Mouse (Mus musculus) skeletal muscle tissue, postnatal 0 days (tissue): ENCODE results near the gene 1700017N19Rik. TPM values are rescaled to one million over a fixed set of nuclear protein-coding genes. Genes with fewer than 3 reads are reported as not detected.

Source experiments
- polyA plus RNA-seq: library from polyadenylated mRNA; unstranded; fragments of >200 nt; fragmentation: Nextera tagmentation; extraction: Ambion mirVana; gene quantifications from 2 replicates; pipeline ENCODE4 v1.2.1, GENCODE M21; 2015

1700017N19Rik gene
- not detected in 2 replicates for polyA plus RNA-seq

DNA sequence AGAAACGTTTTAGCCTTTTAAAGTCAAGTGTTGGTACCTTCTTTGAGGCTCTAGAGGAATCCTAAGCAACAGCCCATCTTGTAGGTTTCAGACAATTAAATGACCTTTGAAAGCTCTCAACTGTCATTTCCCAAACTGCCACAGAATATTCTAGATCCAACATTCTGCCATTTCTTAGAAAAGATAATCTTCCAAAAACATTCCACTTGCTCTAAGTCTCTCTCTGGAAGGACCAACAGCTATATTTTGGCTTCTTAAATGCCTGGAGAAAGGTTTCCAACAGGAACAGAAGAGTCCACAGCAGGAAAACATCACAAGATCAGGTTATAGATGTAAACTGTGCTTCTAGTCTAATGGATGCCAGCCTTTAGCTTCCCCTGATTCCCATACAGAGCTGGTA, at the start of gene 1700017N19Rik, which contains the start of gene 4930430F08Rik:
TSS of gene 1700017N19Rik (plus strand) at position 162 of the 400 bp plus-strand sequence.
TSS of gene 4930430F08Rik (minus strand) at position 101 of the 400 bp plus-strand sequence.

Other genes starting within 250 kb of the 1700017N19Rik start
- not detected in 2 replicates for gene Gm4302, start 249.6 kb upstream of the 1700017N19Rik start, polyA plus RNA-seq
- gene Gm4303, start 244.5 kb upstream of the 1700017N19Rik start, polyA plus RNA-seq, result not detected in 2 replicates
- not detected in 2 replicates for gene Gm4305, start 239.4 kb upstream of the 1700017N19Rik start, polyA plus RNA-seq
- not detected in 2 replicates for gene Gm4307, start 229.1 kb upstream of the 1700017N19Rik start, polyA plus RNA-seq
- not detected in 2 replicates for gene Gm4312, start 207.9 kb upstream of the 1700017N19Rik start, polyA plus RNA-seq
- 5.5 and 6.0 TPM in 2 replicates for gene Tmtc3, start 103.1 kb upstream of the 1700017N19Rik start, polyA plus RNA-seq
- gene Cep290, start 102.9 kb upstream of the 1700017N19Rik start, polyA plus RNA-seq, result 1.3 TPM in 2 replicates
- 5.0 and 5.7 TPM in 2 replicates for gene 4930430F08Rik, start 61 bp upstream of the 1700017N19Rik start, polyA plus RNA-seq